Mouse (Mus musculus) urinary bladder, postnatal 14 days (tissue): ENCODE data around the gene 2310034G01Rik.

ENCODE experiments used
- DNase-seq: peaks from one replicate; pipeline ENCODE4 v3.0.0; 2021; ENCODE audit warnings: low spot score

2310034G01Rik gene

GRCm38 (mm10) chr19:46357344-46358280 is 7.5 kb upstream of the 2310034G01Rik start:
- DNase-seq, result no peak

DNA sequence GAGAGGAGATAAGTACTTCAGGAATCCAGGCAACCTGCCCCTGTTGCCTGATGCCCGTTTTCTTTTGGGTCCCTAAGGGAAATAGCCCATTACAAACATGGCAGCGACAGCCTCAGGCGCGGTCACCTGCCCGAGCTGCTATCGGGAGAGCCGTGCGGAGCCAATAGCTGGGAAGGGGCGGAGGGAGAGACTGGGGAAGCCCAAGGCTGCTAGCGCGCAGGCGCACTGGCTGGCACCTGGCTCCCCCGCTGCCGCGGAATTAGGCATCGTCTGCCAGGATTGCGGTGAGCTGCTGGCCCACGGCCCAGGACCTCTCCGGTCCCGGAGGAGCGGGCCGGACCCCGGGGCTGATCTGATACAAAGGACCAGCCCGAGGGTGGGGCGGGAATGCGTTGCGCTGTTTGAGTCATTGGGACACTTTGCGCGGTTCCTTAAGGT is 6.6 kb upstream of the 2310034G01Rik start:
- DNase-seq, result peak; percentile 89

- no peak for DNase-seq
Observed at GRCm38 (mm10) chr19:46349550-46349949, 552 bp downstream of the 2310034G01Rik start.

GRCm38 (mm10) chr19:46348761-46349458 is 1.2 kb downstream of the 2310034G01Rik start:
- peak; percentile 81 for DNase-seq

DNA sequence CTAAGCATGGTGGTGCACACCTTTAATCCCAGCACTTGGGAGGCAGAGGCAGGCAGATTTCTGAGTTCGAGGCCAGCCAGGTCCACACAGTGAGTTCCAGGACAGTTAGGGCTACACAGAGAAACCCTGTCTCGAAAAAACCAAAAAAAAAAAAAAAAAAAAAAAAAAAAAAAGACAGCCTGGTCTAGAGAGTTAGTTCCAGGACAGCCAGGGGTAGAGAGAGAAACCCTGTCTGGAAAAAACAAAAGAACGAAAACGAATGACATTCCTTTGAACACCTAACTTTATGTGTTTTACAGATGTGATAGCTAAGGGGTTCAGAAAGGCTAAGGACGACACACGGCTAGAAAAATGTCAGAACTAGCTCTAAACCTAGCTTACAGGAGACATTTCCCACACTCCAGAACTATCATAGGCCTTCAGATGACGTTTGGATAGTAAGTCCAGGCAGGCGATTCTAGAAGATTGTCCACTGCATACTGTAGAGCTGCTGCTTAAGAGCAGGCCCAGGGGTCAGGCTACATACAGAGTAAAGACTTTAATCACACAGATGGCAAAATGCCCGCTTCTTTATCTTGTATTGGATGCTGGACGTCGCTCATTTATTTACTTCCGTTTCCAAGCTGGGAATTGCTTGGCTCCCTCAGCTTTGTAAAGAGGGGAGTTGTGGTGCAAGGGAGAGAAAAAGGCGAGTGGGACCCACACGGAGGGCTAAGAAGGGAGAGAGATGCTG is 2.0 kb downstream of the 2310034G01Rik start:
- no peak for DNase-seq

- DNase-seq, result no peak
Observed at GRCm38 (mm10) chr19:46347146-46347545, 3.0 kb downstream of the 2310034G01Rik start.

DNA sequence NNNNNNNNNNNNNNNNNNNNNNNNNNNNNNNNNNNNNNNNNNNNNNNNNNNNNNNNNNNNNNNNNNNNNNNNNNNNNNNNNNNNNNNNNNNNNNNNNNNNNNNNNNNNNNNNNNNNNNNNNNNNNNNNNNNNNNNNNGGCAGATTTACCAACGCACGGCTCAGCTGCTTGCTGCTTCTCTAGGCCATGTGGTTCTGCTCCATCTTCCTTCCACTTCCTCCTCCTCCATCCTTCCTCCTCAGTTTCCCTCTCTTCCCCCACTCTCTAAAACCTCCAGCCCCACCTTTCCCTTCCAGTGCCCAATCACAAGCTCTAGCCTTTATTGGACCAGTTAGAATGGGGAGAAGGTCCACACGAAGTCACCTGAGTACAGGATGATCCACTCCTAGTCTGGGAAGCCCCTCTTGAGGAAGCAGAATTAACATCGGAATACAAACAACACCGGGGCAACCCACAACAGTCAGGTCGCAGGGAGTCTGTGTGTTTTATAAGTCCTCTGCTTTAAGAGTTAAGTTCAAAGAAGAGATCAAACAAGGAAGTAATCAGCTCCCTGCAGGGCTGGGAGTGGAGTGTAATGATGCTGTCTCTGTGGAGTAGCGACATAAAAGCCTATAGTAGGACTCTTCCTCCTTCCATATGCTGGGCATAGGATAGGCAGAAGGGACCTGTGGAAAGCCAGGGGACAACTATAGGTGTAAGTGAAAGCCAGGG is 5.2 kb downstream of the 2310034G01Rik start:
- no peak for DNase-seq

DNA sequence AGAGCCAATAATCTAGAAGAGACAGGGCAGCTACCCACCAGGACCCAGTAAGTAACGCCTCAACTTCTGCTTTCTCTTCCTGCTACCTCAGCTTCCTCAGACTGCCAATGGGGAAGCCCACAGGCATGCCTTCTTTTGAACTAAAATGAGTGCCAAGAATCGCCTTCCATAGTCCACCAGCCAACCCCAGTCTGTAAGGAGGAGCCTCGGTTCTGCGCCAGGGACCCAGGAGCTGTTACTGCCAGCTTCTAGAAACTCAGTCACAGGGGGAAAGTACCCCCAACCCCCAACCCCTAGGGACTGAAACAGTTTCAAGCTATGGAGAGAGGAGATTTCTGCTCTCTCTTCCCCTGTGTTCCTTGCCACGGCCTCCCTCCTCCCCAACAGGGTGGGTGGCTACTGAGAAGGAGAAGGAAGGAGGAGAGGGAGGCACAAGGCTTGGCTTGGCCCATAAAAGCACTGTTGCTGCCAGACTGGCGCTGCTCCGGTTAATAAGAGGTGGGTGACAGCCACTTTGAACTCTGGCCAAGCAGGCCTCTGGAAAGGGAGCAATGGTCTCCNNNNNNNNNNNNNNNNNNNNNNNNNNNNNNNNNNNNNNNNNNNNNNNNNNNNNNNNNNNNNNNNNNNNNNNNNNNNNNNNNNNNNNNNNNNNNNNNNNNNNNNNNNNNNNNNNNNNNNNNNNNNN is 10.7 kb downstream of the 2310034G01Rik start:
- DNase-seq, result no peak

- no peak for DNase-seq
Observed at GRCm38 (mm10) chr19:46338942-46339286, 11.2 kb downstream of the 2310034G01Rik start.

DNA sequence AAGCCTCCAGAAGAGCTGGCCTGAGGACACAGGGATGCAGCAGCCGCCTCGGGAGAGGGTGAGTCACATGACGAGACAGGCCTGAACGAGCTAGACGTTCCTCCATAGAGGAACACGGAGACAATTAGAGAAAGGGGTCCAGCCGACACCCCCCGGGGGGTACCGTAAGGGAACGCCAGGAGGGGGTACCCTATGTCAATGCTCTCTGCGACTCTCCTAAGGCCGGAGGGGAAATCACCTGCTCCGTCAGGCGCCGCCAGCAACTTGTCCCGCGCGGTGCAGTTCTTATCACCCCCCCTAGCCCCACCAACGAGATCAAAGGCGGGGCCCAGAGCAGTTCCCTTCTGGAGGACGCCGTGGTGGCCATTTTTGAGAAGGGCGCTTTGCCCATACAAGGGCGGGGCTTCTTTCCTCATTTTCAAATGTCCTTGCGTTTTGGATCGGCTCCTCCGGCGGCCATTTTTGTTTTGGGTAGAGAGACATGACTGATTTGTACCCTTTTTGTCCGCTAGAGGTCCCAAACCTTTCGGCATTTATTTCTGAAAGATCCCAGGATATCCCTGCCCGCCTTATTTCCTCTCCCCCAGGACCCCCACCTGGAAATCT is 11.7 kb downstream of the 2310034G01Rik start, which contains the start of gene Cuedc2:
Gene Cuedc2 (minus strand): TSS at position 372 of the 606 bp plus-strand sequence.
- peak; percentile 97 for DNase-seq

DNA sequence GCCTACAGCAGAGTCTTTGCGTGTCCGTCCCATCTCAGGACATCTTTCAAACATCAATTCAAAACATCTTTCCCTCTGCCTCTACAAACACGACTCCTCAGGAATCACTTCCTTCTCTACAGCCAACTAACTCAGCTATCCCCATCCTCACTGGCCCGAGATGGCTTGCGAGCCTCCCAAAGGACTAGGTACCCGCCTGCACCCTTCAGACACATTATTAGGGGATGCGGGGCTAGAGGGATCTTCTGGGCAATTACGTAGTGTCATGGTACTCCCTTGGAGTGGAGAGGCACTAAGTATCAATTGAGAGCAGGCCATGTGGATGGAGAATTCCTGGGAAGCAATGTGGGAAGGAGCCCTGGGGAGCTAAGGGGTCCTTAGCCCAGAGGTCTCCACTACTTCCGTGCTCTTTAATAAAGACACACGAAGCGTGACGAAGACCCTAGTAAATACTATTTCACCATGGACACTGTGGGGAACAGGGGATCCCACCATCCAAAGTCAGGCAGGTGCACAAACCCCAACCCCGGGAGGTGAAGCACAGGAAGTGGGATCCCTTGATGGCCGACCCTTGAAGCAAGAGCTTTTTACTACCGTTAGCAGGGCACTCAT is 12.3 kb downstream of the 2310034G01Rik start:
- no peak for DNase-seq

GRCm38 (mm10) chr19:46333906-46334305 is 16.2 kb downstream of the 2310034G01Rik start:
- no peak for DNase-seq

DNA sequence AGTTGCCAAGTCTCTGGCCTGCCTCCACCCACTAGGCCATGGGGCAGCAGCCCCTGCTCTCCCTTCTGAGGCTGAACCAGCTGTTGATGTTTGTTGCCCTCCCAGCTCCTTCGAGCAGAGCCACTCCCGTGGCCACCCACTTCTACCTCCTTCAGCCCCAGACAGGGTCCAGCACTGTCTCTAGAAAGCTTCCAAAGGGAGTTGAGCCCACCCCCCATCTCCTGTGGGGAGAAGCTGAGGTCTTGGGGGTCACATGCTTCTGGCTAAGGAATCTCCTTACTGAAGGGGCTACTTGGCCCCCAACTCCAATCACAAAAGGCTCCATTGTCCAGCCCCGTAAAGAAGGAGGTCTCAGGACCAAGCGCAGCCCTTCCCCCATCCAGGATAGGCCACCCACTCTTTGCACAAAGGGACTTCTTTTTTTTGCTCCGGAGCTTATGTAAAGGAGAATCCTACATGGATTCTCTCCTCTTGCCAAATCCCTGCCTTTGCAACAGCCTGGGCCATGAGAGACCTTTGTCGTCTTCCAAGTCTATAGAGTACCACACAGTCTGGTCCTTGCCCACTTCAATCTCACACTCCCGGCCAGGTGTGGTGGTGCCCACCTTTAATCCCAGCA is 17.3 kb downstream of the 2310034G01Rik start:
- DNase-seq, result no peak

DNA sequence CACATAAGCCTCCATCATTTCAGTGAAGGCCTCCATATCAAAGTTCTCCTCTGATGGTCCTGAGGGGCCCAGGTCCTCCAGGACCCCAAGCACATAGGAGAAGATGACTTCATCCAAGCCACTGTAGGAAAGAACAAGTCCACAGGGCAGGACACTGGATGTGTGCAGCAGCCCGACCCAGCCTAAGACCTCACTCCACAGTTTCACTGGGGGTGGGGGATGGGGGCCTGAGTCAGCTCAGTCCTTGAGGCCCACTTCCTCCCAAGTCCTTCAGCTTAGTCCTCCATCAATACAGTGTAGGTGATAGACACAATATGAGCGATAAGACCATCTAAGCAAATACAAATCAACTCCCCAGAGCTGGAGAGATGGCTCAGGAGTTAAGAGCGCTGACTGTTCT is 18.2 kb downstream of the 2310034G01Rik start:
- DNase-seq, result no peak

DNA sequence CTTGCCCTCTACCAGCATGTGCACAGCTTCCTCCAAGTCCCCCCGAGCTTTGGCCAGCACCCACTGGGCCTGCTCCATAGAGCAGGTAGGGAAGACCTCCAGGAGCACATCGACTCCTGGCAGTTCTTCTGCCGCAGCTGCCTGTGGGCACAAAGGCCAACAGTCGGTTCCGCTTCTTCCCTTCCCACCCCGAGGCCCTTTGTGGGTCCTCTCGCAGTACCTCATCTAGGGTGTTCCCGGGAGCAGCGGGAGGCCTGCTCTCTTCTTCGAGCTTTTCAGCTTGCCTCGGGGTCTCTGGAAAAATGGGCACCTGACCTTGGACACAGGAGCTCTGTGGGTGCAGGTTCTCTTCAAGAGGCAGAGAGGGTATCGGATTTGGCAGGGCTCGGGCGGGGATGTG is 18.8 kb downstream of the 2310034G01Rik start:
- no peak for DNase-seq

- DNase-seq, result no peak
Observed at GRCm38 (mm10) chr19:46330696-46331095, 19.4 kb downstream of the 2310034G01Rik start.

- peak; percentile 89 for DNase-seq
Observed at GRCm38 (mm10) chr19:46329951-46330350, 20.2 kb downstream of the 2310034G01Rik start.

DNA sequence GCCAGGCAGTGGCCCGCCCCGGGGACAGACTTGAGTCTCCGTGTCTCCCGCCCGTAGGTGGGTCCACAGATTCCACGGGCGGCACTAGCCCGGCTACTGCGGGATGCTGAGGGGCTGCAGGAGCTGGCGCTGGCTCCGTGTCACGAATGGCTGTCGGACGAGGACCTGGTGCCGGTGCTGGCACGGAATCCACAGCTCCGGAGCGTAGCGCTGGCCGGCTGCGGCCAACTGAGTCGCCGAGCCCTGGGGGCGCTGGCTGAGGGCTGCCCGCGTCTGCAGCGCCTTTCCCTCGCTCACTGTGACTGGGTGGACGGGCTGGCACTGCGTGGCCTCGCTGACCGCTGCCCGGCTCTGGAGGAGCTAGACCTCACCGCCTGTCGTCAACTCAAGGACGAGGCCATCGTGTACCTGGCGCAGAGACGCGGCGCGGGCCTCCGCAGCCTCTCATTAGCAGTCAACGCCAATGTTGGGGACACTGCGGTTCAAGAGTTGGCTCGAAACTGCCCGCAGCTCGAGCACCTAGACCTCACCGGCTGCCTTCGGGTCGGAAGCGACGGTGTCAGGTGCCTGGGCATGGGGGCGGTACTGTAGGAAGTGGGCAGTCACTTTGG is 21.0 kb downstream of the 2310034G01Rik start:
- no peak for DNase-seq
